ENCODE assay signal across 1 mouse cellular context in the genomic region with DNA sequence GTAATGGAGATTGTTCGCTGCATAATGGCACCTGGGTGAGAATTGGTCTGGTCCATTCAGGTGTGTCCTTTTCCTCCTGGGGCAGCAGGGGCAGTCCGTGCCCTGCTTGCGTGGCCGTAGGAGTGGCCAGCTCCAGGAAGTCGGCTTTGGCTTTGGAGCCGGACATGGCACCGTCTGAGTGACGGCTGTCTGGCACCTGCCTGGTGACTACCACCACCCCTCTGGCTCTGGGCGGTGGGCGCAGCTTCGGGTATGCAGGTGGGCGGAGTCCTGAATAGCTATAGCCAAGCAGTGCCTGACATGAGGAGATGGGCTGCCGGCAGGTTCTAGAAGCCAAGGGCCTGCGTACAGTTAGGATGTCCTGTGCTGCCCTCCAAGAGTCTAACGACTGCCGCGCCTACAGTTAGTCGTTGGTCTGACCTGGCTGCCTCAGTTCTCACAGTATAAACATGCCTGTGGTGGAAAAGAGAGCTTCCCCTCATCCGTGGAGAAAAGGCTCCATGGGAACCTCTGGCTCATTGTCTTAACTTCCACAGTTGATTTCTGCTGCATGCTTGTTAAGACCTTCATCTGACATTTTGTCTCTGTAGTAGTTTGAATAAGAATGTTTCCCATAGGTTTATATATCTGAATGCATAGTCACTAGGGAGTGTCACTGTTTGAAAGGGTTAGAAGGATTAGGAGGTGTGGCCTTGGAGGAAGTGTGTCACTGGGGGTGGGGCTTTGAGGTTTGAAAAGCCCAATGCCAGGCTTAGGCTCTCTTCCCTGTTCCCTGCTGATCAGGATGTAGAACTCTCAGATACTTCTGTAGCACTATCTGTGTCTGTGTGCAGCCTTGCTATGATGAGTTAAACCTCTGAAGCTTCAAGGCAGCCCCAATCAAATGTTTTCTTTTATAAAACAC.
TF ChIP-seq lines count a peak whose summit lies in the region.

No protein-coding gene starts in this region.

TF ChIP-seq in ES-E14, 5 proteins besides CTCF, POLR2A, EP300 and RAD21:
- TF ChIP-seq HCFC1 (IDR thresholded peaks at IDR 0.05; ENCODE audit: borderline replicate concordance, insufficient read depth, low read length) (no peak), MAFK (IDR thresholded peaks at IDR 0.05; ENCODE audit: insufficient read depth, low read depth, low read length) (no peak), ZNF384 (IDR thresholded peaks at IDR 0.05; ENCODE audit: low read depth, low read length) (no peak), ZC3H11A (IDR thresholded peaks at IDR 0.05; ENCODE audit: borderline replicate concordance, low read depth, low read length) (no peak), CHD2 (IDR thresholded peaks at IDR 0.05; ENCODE audit: low read depth, low read length) (no peak)
TF ChIP-seq in ES-E14: peak in this region for 0.
